Mouse (Mus musculus): ENCODE measurements around the gene Gstp2. TPM values are rescaled to one million over a fixed set of nuclear protein-coding genes. Genes with fewer than 3 reads are reported as not detected.

Gstp2 gene
- polyA plus RNA-seq, 1 experiment, result 10.0 TPM

DNA sequence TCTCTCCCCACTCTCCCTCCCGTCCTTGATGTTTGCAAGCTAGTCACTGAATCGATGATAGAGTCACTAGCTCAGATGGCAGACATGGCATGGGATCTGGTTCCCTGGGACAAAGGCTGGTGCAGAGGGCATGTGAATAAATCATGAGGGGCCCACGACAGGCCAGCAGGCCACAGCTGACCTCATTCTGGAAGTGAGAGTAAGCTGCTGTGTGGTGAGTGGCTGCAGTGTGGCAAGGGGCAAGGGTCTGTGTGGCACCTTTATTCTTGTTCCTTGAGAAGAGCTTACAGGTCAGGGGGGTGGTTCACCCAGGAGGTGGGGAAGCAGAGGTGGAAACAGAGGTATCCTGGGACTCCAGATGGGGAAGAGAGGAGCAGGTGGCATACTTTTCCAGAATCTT, 35.6 kb upstream of the Gstp2 start, which contains the start of gene Cabp2:
TSS of gene Cabp2 (plus strand) at position 185 of the 400 bp plus-strand sequence.
- Histone ChIP-seq H3K27ac (ENCODE audit: insufficient read depth, low read length) (peak within 1 kb of the TSS; percentile 94), H3K27me3 (ENCODE audit: control insufficient read depth, insufficient read depth, low read length) (no peaks in the 10 kb centered on the region), H3K4me3 (replicated peaks; ENCODE audit: insufficient read depth, low read depth, low read length) (no peak within 1 kb of the TSS), H3K4me1 (ENCODE audit: control insufficient read depth, insufficient read depth, low read length) (peaks cover 59% of the 10 kb centered on the region)
- no peak for TF ChIP-seq POLR2A (IDR thresholded peaks at IDR 0.05; ENCODE audit: borderline replicate concordance, insufficient read depth, low read length)
- no peak for TF ChIP-seq CTCF (IDR thresholded peaks at IDR 0.05; ENCODE audit: borderline replicate concordance, insufficient read depth, low read depth, low read length)
- WGBS, result 27% methylated on average over 3 of the region's 3 CpGs
- DNase-seq, result no peak

DNA sequence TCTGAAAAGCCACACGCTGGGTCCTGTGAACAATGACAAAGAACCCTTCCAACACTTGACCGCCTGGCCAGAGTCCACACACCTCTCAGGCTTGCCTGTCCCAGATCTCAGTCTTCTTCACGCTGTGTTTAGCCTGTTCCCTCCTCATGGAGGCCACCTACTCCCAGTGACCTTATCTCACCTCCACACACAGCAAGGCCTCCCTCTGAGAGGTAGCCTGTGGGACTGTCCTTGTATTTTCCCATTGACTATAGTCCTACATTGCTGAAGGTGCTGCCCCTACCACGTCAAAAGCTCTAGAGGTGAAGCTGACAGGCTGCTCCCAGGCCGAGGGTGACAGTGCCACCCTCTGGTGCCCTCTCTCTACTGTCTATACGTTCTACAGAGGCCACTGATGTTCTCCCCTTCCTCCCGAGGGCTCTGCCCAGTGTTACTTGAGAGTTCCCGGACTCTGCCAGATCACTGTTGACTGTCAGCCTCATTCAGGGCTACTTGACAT, 34.7 kb upstream of the Gstp2 start:
- Histone ChIP-seq H3K4me1 (ENCODE audit: control insufficient read depth, insufficient read depth, low read length) (peaks cover 59% of the 10 kb centered on the region), H3K4me3 (replicated peaks; ENCODE audit: insufficient read depth, low read depth, low read length) (no peak overlapping the region), H3K27me3 (ENCODE audit: control insufficient read depth, insufficient read depth, low read length) (no peaks in the 10 kb centered on the region), H3K27ac (ENCODE audit: insufficient read depth, low read length) (peak overlapping the region; percentile 95)
- 5% methylated on average over 8 of the region's 8 CpGs for WGBS
- no peak for TF ChIP-seq POLR2A (IDR thresholded peaks at IDR 0.05; ENCODE audit: borderline replicate concordance, insufficient read depth, low read length)
- peak; percentile 56; the same call in 1 of the 2 replicates for TF ChIP-seq CTCF (IDR thresholded peaks at IDR 0.05; ENCODE audit: borderline replicate concordance, insufficient read depth, low read depth, low read length)
- DNase-seq, result peak; percentile 88 to 94

DNA sequence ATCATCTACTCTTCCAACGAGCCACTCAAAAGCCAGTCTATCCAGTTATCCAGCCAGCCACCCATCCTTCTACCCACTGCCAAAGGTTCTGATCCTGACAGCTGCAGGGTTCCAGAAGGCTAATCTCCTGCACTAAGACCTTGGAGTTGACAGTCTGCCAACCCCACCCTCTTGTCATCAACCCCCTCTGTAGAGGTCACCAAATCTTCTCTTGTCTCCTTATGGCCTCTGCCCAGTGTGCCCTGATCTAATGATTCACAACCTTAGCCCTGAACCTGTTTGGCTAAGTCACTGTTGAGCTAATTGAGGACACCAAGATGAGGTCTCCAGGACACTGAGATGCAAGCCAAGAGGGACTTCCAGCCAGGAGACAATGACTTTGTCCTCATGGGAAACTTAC, 33.8 kb upstream of the Gstp2 start:
- TF ChIP-seq POLR2A (IDR thresholded peaks at IDR 0.05; ENCODE audit: borderline replicate concordance, insufficient read depth, low read length) (no peak), CTCF (IDR thresholded peaks at IDR 0.05; ENCODE audit: borderline replicate concordance, insufficient read depth, low read depth, low read length) (no peak)
- Histone ChIP-seq H3K4me1 (ENCODE audit: control insufficient read depth, insufficient read depth, low read length) (peaks cover 54% of the 10 kb centered on the region), H3K27me3 (ENCODE audit: control insufficient read depth, insufficient read depth, low read length) (no peaks in the 10 kb centered on the region), H3K4me3 (replicated peaks; ENCODE audit: insufficient read depth, low read depth, low read length) (no peak overlapping the region), H3K27ac (ENCODE audit: insufficient read depth, low read length) (peak overlapping the region; percentile 95)
- DNase-seq, result no peak
- 26% methylated on average over 1 of the region's 1 CpGs for WGBS

DNA sequence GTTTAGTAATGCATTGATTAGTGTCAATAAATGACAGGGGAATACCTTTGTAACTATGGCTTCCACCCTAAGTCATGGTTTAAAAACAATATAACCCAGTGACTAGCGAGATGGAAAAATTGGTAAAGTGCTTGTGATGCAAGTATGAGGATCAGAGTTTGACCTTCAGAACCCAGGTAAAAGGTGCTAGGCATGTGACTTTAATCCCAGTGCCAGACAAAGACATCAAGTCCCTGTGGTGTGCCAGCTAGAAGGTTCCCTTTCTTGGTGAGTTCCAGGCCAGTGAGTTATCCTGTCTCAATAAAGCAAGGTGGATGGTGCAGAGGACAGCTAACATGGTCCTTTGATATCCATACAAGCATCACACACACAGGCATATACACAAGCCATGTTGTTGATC, 29.7 kb upstream of the Gstp2 start:
- no peak for DNase-seq
- Histone ChIP-seq H3K27me3 (ENCODE audit: control insufficient read depth, insufficient read depth, low read length) (no peaks in the 10 kb centered on the region), H3K4me3 (replicated peaks; ENCODE audit: insufficient read depth, low read depth, low read length) (no peak overlapping the region), H3K4me1 (ENCODE audit: control insufficient read depth, insufficient read depth, low read length) (peaks cover 28% of the 10 kb centered on the region), H3K27ac (ENCODE audit: insufficient read depth, low read length) (no peak overlapping the region)
- 94% methylated on average over 1 of the region's 1 CpGs for WGBS
- no peak for TF ChIP-seq POLR2A (IDR thresholded peaks at IDR 0.05; ENCODE audit: borderline replicate concordance, insufficient read depth, low read length)
- TF ChIP-seq CTCF (IDR thresholded peaks at IDR 0.05; ENCODE audit: borderline replicate concordance, insufficient read depth, low read depth, low read length), result no peak

DNA sequence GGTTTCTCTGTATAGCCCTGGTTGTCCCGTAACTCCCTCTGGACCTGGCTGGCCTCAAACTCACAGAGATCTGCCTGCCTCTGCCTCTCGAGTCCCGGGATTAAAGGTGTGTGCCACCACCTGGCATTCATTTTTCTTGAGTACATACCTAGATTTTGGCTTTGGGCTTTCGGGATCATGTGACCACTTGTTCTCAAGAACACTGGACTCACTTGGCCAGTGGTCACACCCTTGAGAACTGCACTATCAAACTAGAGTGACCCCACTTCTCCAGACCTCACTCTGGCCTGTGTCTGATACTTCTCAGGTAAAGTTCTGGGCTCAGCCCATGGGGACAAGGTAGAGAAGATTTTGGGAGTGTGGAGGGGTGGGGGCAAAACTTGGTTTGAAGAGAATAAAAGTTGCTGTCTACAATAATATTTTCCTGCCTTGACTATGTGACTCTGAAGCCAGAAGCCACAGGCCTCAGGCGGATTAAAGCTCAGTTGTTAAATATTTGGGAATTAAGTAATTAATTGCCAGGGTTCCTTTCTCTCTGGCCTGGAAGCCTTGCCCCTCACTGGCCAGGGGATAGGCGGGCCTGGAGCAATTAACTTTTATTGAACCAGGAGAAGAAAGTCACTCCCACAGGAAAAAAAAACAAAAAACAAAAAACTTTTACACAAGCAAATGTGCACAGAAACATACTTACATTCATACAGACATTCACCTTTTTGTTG, 27.0 kb upstream of the Gstp2 start:
- TF ChIP-seq POLR2A (IDR thresholded peaks at IDR 0.05; ENCODE audit: borderline replicate concordance, insufficient read depth, low read length) (no peak), CTCF (IDR thresholded peaks at IDR 0.05; ENCODE audit: borderline replicate concordance, insufficient read depth, low read depth, low read length) (no peak)
- Histone ChIP-seq H3K4me3 (replicated peaks; ENCODE audit: insufficient read depth, low read depth, low read length) (no peak overlapping the region), H3K27ac (ENCODE audit: insufficient read depth, low read length) (no peak overlapping the region), H3K4me1 (ENCODE audit: control insufficient read depth, insufficient read depth, low read length) (peaks cover 14% of the 10 kb centered on the region), H3K27me3 (ENCODE audit: control insufficient read depth, insufficient read depth, low read length) (no peaks in the 10 kb centered on the region)
- DNase-seq, result no peak
- 88% methylated on average over 6 of the region's 6 CpGs for WGBS

DNA sequence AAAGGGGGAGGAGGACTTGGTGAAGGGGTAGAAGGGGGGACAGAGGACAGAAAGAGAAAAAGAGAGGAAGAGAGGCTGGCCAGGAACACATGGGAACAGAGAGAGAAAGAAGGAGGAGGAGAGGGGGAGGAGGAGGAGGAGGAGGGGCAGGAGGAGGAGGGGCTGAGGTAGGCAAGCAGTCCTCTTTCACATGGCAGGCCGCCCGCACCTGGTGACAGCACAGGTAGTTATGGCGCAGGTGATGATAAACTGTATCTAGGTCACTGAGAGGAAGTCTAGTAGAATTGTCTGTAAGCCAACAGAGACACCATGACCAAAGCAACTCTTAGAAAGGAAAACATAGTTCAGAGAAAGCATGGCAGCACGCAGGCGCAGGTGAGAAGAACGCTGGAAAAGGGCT, 25.6 kb upstream of the Gstp2 start:
- DNase-seq, result peak in 1 of 2 experiments; percentile 57
- Histone ChIP-seq H3K27ac (ENCODE audit: insufficient read depth, low read length) (peak overlapping the region; percentile 40; the same call in 1 of the 2 replicates), H3K27me3 (ENCODE audit: control insufficient read depth, insufficient read depth, low read length) (no peaks in the 10 kb centered on the region), H3K4me3 (replicated peaks; ENCODE audit: insufficient read depth, low read depth, low read length) (no peak overlapping the region), H3K4me1 (ENCODE audit: control insufficient read depth, insufficient read depth, low read length) (peaks cover 11% of the 10 kb centered on the region)
- TF ChIP-seq POLR2A (IDR thresholded peaks at IDR 0.05; ENCODE audit: borderline replicate concordance, insufficient read depth, low read length), result no peak
- TF ChIP-seq CTCF (IDR thresholded peaks at IDR 0.05; ENCODE audit: borderline replicate concordance, insufficient read depth, low read depth, low read length), result no peak
- 46% methylated on average over 6 of the region's 6 CpGs for WGBS

DNA sequence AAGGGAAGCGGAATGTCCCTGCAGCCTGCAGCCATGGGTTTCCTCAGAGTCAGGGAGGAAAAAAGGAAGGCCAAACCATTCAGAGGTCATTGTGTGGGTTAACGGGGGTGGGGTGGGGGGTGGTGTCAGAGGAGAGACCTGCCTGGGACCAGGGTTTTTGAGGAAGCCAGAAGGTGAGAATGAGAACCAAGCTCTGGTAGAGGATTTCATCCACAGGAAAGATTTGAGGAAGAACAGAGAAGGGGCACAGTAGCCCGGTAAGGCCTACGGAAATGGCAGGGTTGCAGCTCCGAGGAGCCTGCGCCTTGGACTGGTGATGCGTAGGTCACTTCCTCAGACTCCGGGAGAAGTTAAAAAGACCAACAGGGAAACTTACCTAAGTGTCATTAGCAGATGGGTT, 24.9 kb upstream of the Gstp2 start:
- WGBS, result 92% methylated on average over 8 of the region's 8 CpGs
- H3K4me3 ChIP-seq (replicated peaks; ENCODE audit: insufficient read depth, low read depth, low read length), result no peak overlapping the region
- H3K27me3 ChIP-seq (ENCODE audit: control insufficient read depth, insufficient read depth, low read length), result no peaks in the 10 kb centered on the region
- no peak overlapping the region for H3K27ac ChIP-seq (ENCODE audit: insufficient read depth, low read length)
- TF ChIP-seq CTCF (IDR thresholded peaks at IDR 0.05; ENCODE audit: borderline replicate concordance, insufficient read depth, low read depth, low read length), result no peak
- TF ChIP-seq POLR2A (IDR thresholded peaks at IDR 0.05; ENCODE audit: borderline replicate concordance, insufficient read depth, low read length), result no peak
- DNase-seq, result no peak
- H3K4me1 ChIP-seq (ENCODE audit: control insufficient read depth, insufficient read depth, low read length), result peaks cover 11% of the 10 kb centered on the region

DNA sequence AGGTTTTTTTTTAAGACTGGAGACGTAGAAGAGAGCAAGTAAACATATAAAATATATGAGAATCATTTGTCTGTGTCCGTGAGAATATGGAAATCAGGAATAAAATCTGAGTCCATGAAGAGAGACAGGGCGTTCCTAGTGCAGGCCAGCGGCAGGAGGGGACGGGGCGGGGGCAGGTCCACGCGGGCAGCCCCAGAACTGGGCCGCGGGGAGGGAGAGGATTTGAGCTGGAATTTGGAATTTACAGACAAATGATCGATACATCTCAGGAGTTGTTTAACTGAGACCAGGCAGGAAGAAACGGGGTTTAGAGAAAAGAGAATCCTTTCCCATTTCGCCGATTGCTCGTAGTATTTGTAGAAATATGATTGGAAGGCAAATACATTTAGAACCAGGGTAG, 24.5 kb upstream of the Gstp2 start:
- no peak overlapping the region for H3K27ac ChIP-seq (ENCODE audit: insufficient read depth, low read length)
- no peak for TF ChIP-seq CTCF (IDR thresholded peaks at IDR 0.05; ENCODE audit: borderline replicate concordance, insufficient read depth, low read depth, low read length)
- TF ChIP-seq POLR2A (IDR thresholded peaks at IDR 0.05; ENCODE audit: borderline replicate concordance, insufficient read depth, low read length), result no peak
- 89% methylated on average over 15 of the region's 15 CpGs for WGBS

More for the DNA sequence above, 24.5 kb upstream of the Gstp2 start:
- no peak overlapping the region for H3K4me3 ChIP-seq (replicated peaks; ENCODE audit: insufficient read depth, low read depth, low read length)
- no peaks in the 10 kb centered on the region for H3K27me3 ChIP-seq (ENCODE audit: control insufficient read depth, insufficient read depth, low read length)
- DNase-seq, result no peak
- H3K4me1 ChIP-seq (ENCODE audit: control insufficient read depth, insufficient read depth, low read length), result peaks cover 11% of the 10 kb centered on the region

All from cerebellum, adult 2 months (tissue).